Mouse (Mus musculus): ENCODE results near the gene Ppp1r14d. TPM values are rescaled to one million over a fixed set of nuclear protein-coding genes. Genes with fewer than 3 reads are reported as not detected.

Ppp1r14d gene
- polyA plus RNA-seq, 1 experiment from 2014 or later, result 0.20 TPM

DNA sequence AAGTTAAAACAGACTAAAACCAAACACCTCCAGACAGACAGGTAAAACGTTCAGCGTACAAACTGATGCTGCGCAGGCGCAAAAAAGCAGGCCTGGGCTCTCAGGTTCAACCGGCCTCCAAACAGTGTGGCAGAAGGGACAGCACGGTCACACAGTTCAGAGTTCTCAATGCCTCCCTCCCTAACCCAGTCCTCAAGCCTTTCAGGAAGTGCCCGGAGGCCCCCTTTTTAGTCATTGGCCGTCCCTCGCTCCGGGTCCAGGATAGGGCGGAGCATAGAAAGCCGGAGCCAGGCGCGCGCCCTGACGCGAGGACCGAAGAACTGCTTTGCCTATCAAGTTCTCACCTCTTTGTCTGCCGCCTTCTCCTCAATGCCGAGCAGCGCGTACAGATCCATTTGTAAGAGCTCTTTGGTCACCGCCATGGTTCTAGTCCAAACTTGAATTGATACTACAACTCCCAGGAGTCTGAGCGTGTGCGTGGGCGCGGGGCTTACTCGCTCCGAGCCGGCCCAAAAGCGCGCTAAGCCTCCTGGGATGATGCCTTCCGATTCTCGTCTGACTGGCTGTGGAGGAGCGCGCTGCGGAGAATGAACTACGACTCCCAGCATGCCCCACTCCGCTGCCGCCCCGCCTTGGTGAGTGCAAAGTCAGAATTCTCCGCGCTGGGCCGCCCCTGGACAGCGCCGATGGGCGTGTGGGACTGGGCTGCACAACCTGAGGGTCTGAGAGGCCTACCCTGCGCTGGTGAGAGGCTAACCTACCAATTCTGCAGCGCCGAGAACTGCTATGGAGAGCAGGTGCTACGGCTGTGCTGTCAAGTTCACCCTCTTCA, 21.1 kb downstream of the Ppp1r14d start, which contains the start of the genes Zfyve19 and Dnajc17:
Zfyve19 (plus strand) TSS at position 274 of the 832 bp plus-strand sequence.
Dnajc17 (minus strand) TSS at position 452 of the 832 bp plus-strand sequence.
- H3K27ac ChIP-seq (replicated peaks; ENCODE audit: low read depth, low read length), result peak within 1 kb of the TSS; percentile 74
- H3K4me2 ChIP-seq (ENCODE audit: low read depth, severe bottlenecking), result peak within 1 kb of the TSS; percentile 59
- H3K4me3 ChIP-seq (ENCODE audit: low read depth, low read length), result peak within 1 kb of the TSS; percentile 66
- H3K9me3 ChIP-seq (ENCODE audit: control insufficient read depth, low read length), result no peaks in the 10 kb centered on the region
- ATAC-seq (ENCODE audit: insufficient number of reproducible peaks, low FRiP score, low TSS enrichment, low read depth) (peak; percentile 96), DNase-seq (ENCODE audit: low spot score) (peak; percentile 97)
- H3K4me1 ChIP-seq (ENCODE audit: control insufficient read depth, insufficient read depth, low read length), result peaks cover 6% of the 10 kb centered on the region; the same call in 1 of the 2 replicates
- H3K27me3 ChIP-seq (ENCODE audit: control insufficient read depth, insufficient read depth, low read length), result no peaks in the 10 kb centered on the region
- under 1% methylated on average over 51 of the region's 51 CpGs for WGBS
- peak within 1 kb of the TSS; percentile 67 for H3K9ac ChIP-seq (ENCODE audit: low read length)
- peaks cover 6% of the 10 kb centered on the region; the same call in 1 of the 2 replicates for H3K36me3 ChIP-seq (ENCODE audit: control insufficient read depth, insufficient read depth, low read length)

DNA sequence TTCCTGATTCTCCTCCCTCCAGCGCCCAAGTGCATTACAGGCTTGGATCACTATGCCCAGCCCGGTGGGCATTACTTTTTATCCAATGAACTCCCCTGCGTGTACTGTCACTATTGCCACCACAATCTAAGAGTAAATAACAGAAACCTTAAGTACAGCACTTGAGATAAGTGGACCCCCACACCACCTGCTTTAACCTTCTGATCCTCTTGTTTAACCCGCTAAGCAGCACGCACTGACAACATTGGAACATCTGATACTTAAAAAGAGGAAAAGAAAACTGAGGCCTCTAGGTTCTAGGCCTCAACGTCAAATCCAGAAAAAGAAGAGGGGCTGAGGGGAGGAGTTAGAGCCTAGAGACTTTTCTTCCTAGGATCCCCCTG, 21.8 kb downstream of the Ppp1r14d start:
- no peak for DNase-seq (ENCODE audit: low spot score)
- peaks cover 6% of the 10 kb centered on the region; the same call in 1 of the 2 replicates for H3K4me1 ChIP-seq (ENCODE audit: control insufficient read depth, insufficient read depth, low read length)
- ATAC-seq (ENCODE audit: insufficient number of reproducible peaks, low FRiP score, low TSS enrichment, low read depth), result no peak

DNA sequence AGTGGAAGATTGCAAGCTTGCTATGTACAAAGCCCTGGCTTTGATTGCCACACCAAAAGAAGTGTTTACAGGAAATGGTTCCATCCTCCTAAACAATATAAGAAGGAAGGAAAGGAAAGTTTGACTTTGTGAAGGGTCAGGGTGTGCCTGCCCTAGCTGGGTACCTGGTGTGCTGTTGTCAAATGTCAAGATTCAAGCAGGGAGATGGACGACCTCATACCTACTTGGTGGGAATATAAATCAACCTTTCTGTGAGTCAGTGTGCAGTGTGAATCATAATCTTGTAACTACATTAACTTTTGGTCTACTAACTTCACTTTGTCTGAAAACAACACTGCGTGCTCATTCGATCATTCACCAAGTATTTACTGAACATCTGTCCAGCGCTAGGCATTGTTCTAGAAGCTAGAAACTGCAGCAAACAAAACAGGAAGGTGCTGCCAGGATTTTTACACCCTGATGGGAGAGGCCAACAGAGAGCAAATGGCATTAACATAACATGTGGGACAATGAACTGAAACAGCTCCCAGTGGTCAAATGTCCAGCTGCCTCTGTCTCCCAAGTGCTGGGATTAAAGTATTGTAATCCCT, 25.7 kb downstream of the Ppp1r14d start:
- no peaks in the 10 kb centered on the region for H3K27me3 ChIP-seq (ENCODE audit: control insufficient read depth, insufficient read depth, low read length)
- no peaks in the 10 kb centered on the region for H3K9me3 ChIP-seq (ENCODE audit: control insufficient read depth, low read length)
- peaks cover 3% of the 10 kb centered on the region; the same call in 1 of the 2 replicates for H3K4me1 ChIP-seq (ENCODE audit: control insufficient read depth, insufficient read depth, low read length)
- H3K4me2 ChIP-seq (ENCODE audit: low read depth, severe bottlenecking), result no peak overlapping the region
- H3K9ac ChIP-seq (ENCODE audit: low read length), result no peak overlapping the region
- DNase-seq (ENCODE audit: low spot score) (no peak), ATAC-seq (ENCODE audit: insufficient number of reproducible peaks, low FRiP score, low TSS enrichment, low read depth) (no peak)
- no peak overlapping the region for H3K27ac ChIP-seq (replicated peaks; ENCODE audit: low read depth, low read length)
- 80% methylated on average over 4 of the region's 4 CpGs for WGBS
- H3K36me3 ChIP-seq (ENCODE audit: control insufficient read depth, insufficient read depth, low read length), result no peaks in the 10 kb centered on the region
- H3K4me3 ChIP-seq (ENCODE audit: low read depth, low read length), result no peak overlapping the region

More for the DNA sequence above, 21.8 kb downstream of the Ppp1r14d start:
- peak overlapping the region; percentile 67 for H3K9ac ChIP-seq (ENCODE audit: low read length)
- 24% methylated on average over 6 of the region's 6 CpGs for WGBS
- peak overlapping the region; percentile 59 for H3K4me2 ChIP-seq (ENCODE audit: low read depth, severe bottlenecking)
- no peaks in the 10 kb centered on the region for H3K9me3 ChIP-seq (ENCODE audit: control insufficient read depth, low read length)
- H3K27me3 ChIP-seq (ENCODE audit: control insufficient read depth, insufficient read depth, low read length), result no peaks in the 10 kb centered on the region
- H3K36me3 ChIP-seq (ENCODE audit: control insufficient read depth, insufficient read depth, low read length), result peaks cover 6% of the 10 kb centered on the region; the same call in 1 of the 2 replicates
- peak overlapping the region; percentile 74; the same call in 1 of the 2 replicates for H3K27ac ChIP-seq (replicated peaks; ENCODE audit: low read depth, low read length)
- peak overlapping the region; percentile 66 for H3K4me3 ChIP-seq (ENCODE audit: low read depth, low read length)

DNA sequence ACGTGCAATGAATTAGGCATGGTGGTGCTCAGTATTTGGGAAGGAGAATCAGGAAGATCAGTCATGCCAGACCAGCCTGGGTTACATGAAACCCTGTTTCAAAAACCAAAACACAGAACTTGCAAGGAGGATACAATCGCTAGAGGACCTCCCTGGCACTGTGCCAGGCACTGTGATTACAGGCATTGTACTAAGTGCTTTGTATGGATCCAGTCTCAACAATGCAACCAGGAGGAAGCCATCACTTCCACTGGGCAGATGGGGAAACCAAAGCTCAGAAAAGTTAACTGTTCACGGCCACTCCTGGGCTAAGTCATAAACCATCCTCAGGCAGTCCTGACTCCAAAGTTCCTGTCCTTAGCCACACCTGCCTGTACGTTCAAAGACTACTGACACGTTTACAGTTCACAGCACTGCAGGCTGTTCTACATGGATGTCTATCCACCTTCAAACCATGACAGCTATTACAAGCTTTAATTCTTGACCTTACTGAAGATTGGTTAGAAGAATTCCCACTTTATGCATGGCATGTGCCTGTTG, 26.7 kb downstream of the Ppp1r14d start:
- H3K27ac ChIP-seq (replicated peaks; ENCODE audit: low read depth, low read length), result no peak overlapping the region
- no peak overlapping the region for H3K4me3 ChIP-seq (ENCODE audit: low read depth, low read length)
- no peak for ATAC-seq (ENCODE audit: insufficient number of reproducible peaks, low FRiP score, low TSS enrichment, low read depth)
- whole genome bisulfite sequencing, result 84% methylated on average over 5 of the region's 5 CpGs
- no peaks in the 10 kb centered on the region for H3K9me3 ChIP-seq (ENCODE audit: control insufficient read depth, low read length)
- H3K36me3 ChIP-seq (ENCODE audit: control insufficient read depth, insufficient read depth, low read length), result no peaks in the 10 kb centered on the region
- H3K4me1 ChIP-seq (ENCODE audit: control insufficient read depth, insufficient read depth, low read length), result peaks cover 10% of the 10 kb centered on the region
- no peaks in the 10 kb centered on the region for H3K27me3 ChIP-seq (ENCODE audit: control insufficient read depth, insufficient read depth, low read length)
- no peak overlapping the region for H3K4me2 ChIP-seq (ENCODE audit: low read depth, severe bottlenecking)
- no peak overlapping the region for H3K9ac ChIP-seq (ENCODE audit: low read length)
- DNase-seq (ENCODE audit: low spot score), result no peak

DNA sequence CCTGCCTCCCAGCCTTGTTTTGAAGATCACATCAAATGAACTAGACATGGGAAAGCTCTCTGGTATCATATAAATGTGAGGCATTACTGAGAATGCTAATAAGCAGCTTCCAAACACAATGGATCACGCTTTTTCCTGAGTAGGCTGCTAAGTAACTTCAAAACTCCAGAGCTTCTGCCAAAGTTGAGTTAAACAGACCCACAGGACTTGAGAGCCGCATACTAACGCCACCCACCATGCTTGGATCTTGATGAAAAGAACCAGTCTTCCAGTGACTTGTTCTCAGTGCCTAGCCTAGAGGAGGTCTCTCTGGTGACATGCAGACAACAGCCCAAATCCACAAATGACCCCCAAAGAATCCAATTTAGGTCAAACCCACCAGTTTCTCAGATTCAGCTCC, 30.8 kb downstream of the Ppp1r14d start:
- no peak for DNase-seq (ENCODE audit: low spot score)
- H3K4me2 ChIP-seq (ENCODE audit: low read depth, severe bottlenecking), result no peak overlapping the region
- peaks cover 16% of the 10 kb centered on the region for H3K4me1 ChIP-seq (ENCODE audit: control insufficient read depth, insufficient read depth, low read length)
- H3K9ac ChIP-seq (ENCODE audit: low read length), result no peak overlapping the region
- peak overlapping the region; percentile 49; the same call in 1 of the 2 replicates for H3K27ac ChIP-seq (replicated peaks; ENCODE audit: low read depth, low read length)
- WGBS, result 55% methylated on average over 3 of the region's 3 CpGs
- no peak for ATAC-seq (ENCODE audit: insufficient number of reproducible peaks, low FRiP score, low TSS enrichment, low read depth)
- H3K4me3 ChIP-seq (ENCODE audit: low read depth, low read length), result no peak overlapping the region
- H3K27me3 ChIP-seq (ENCODE audit: control insufficient read depth, insufficient read depth, low read length), result no peaks in the 10 kb centered on the region
- H3K36me3 ChIP-seq (ENCODE audit: control insufficient read depth, insufficient read depth, low read length), result no peaks in the 10 kb centered on the region
- no peaks in the 10 kb centered on the region for H3K9me3 ChIP-seq (ENCODE audit: control insufficient read depth, low read length)

DNA sequence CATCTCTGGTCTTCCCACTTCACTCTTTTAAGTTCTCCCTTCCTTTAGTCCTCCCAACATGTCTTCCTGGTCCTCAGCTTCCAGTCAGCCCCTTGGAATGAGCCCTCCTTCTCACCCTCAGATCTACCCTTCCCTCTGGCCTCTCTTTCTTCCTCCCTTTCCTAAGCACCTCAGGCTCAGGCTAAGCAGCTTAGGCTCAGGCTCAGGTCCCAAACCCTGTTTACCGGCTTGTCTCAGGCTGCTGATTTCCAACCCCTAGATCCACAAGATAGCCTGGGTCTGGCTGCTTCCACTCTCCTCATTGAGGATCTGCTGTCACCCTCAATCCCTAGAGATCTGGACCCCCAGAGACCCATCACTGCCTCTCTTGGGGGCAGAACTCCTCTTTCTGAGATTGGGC, 31.7 kb downstream of the Ppp1r14d start:
- ATAC-seq (ENCODE audit: insufficient number of reproducible peaks, low FRiP score, low TSS enrichment, low read depth) (no peak), DNase-seq (ENCODE audit: low spot score) (no peak)
- peaks cover 16% of the 10 kb centered on the region for H3K4me1 ChIP-seq (ENCODE audit: control insufficient read depth, insufficient read depth, low read length)
- H3K4me3 ChIP-seq (ENCODE audit: low read depth, low read length), result no peak overlapping the region
- H3K9me3 ChIP-seq (ENCODE audit: control insufficient read depth, low read length), result no peaks in the 10 kb centered on the region
- no peaks in the 10 kb centered on the region for H3K27me3 ChIP-seq (ENCODE audit: control insufficient read depth, insufficient read depth, low read length)
- WGBS, result 44% methylated on average over 1 of the region's 1 CpGs
- no peak overlapping the region for H3K4me2 ChIP-seq (ENCODE audit: low read depth, severe bottlenecking)
- no peak overlapping the region for H3K9ac ChIP-seq (ENCODE audit: low read length)
- H3K36me3 ChIP-seq (ENCODE audit: control insufficient read depth, insufficient read depth, low read length), result no peaks in the 10 kb centered on the region
- peak overlapping the region; percentile 60; the same call in 1 of the 2 replicates for H3K27ac ChIP-seq (replicated peaks; ENCODE audit: low read depth, low read length)

DNA sequence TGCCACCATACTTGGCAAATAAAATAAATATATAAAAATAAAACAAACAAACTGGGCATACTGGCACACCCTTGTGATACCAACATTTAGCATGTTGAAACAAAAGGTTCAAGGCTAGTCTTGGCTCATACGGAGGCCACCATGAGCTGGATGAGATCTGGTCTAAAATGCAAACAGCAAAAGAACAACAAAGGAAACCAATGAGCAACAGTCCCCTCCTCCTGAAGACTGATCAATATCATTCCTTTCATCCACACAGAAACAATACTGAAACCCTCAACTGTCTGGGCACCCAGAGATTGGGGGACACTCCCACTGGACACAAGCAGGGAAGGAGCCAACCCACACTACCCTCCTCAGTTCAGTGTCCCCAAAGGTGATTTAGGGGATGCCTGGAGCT, 32.2 kb downstream of the Ppp1r14d start:
- Histone ChIP-seq H3K9me3 (ENCODE audit: control insufficient read depth, low read length) (no peaks in the 10 kb centered on the region), H3K4me1 (ENCODE audit: control insufficient read depth, insufficient read depth, low read length) (peaks cover 16% of the 10 kb centered on the region), H3K27ac (replicated peaks; ENCODE audit: low read depth, low read length) (peak overlapping the region; percentile 66; the same call in 1 of the 2 replicates), H3K4me2 (ENCODE audit: low read depth, severe bottlenecking) (no peak overlapping the region), H3K9ac (ENCODE audit: low read length) (no peak overlapping the region), H3K36me3 (ENCODE audit: control insufficient read depth, insufficient read depth, low read length) (no peaks in the 10 kb centered on the region), H3K4me3 (ENCODE audit: low read depth, low read length) (no peak overlapping the region), H3K27me3 (ENCODE audit: control insufficient read depth, insufficient read depth, low read length) (no peaks in the 10 kb centered on the region)
- 93% methylated on average over 1 of the region's 1 CpGs for WGBS
- DNase-seq (ENCODE audit: low spot score) (no peak), ATAC-seq (ENCODE audit: insufficient number of reproducible peaks, low FRiP score, low TSS enrichment, low read depth) (no peak)

DNA sequence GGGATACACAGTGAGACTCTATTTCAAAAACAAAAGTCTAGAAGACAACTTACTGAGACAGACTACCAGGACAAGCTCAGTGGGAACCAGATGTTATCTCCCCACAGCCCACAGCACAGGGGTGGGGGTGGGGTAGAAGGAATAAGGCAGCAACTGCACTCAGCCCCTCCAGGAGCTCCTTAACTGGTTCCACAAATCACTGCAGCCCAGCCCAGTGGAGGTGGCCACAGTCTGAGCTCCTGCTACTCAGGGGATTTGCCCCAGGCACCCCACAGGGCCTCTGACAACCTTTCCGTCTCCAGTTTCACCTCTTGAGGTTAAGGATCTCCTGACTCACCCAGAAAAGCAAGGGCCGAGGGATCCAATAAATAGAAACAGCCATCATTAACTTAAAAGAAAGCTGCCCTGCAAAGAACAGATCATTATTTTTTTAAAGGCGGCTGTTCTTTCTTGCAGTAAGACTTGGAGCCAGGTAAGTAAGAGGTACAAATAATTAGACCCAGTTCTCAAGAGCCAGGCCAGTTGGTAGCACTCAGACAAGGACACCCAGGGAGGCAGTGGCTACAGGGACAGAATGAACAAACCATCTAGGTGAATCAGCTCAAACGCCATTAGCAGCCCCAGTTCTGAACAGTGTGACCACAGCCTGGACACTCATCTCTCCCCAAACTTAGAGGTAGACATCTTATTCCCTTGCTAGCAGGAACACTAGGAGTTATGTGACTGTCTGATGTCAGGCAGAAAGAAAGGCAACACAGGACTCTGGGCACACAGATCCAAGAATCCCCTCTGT, 33.2 kb downstream of the Ppp1r14d start:
- DNase-seq (ENCODE audit: low spot score), result peak; percentile 77
- 5% methylated on average over 4 of the region's 4 CpGs for WGBS

More for the DNA sequence above, 33.2 kb downstream of the Ppp1r14d start:
- Histone ChIP-seq H3K4me3 (ENCODE audit: low read depth, low read length) (no peak overlapping the region), H3K9ac (ENCODE audit: low read length) (no peak overlapping the region), H3K27me3 (ENCODE audit: control insufficient read depth, insufficient read depth, low read length) (no peaks in the 10 kb centered on the region), H3K4me1 (ENCODE audit: control insufficient read depth, insufficient read depth, low read length) (peaks cover 16% of the 10 kb centered on the region), H3K4me2 (ENCODE audit: low read depth, severe bottlenecking) (no peak overlapping the region), H3K9me3 (ENCODE audit: control insufficient read depth, low read length) (no peaks in the 10 kb centered on the region), H3K36me3 (ENCODE audit: control insufficient read depth, insufficient read depth, low read length) (no peaks in the 10 kb centered on the region), H3K27ac (replicated peaks; ENCODE audit: low read depth, low read length) (peak overlapping the region; percentile 66)
- ATAC-seq (ENCODE audit: insufficient number of reproducible peaks, low FRiP score, low TSS enrichment, low read depth), result peak; percentile 84
